Mouse (Mus musculus): ENCODE data around the gene Fmo2. TPM values are rescaled to one million over a fixed set of nuclear protein-coding genes. Genes with fewer than 3 reads are reported as not detected.

Fmo2 gene
- polyA plus RNA-seq, 1 experiment: 240 TPM

- Histone ChIP-seq H3K4me1 (ENCODE audit: control insufficient read depth, insufficient read depth, low read length) (no peaks in the 10 kb centered on the region; the same call in none of the 2 replicates), H3K4me3 (replicated peaks; ENCODE audit: extremely low read depth, low read depth, low read length) (no peak overlapping the region)
- TF ChIP-seq CTCF (IDR thresholded peaks at IDR 0.05; ENCODE audit: insufficient read depth, low read length) (no peak), POLR2A (IDR thresholded peaks at IDR 0.05; ENCODE audit: borderline replicate concordance, extremely low read depth, low read depth, low read length) (no peak)
- DNase-seq: no peak
- 77% methylated on average over 5 of the region's 5 CpGs for WGBS
Measured at GRCm38 (mm10) chr1:162832574-162832953, 66.0 kb downstream of the Fmo2 start.

- no peak for DNase-seq
- Histone ChIP-seq H3K4me1 (ENCODE audit: control insufficient read depth, insufficient read depth, low read length) (no peaks in the 10 kb centered on the region; the same call in none of the 2 replicates), H3K4me3 (replicated peaks; ENCODE audit: extremely low read depth, low read depth, low read length) (no peak overlapping the region)
- WGBS: 51% methylated on average over 5 of the region's 5 CpGs
- TF ChIP-seq CTCF (IDR thresholded peaks at IDR 0.05; ENCODE audit: insufficient read depth, low read length) (no peak), POLR2A (IDR thresholded peaks at IDR 0.05; ENCODE audit: borderline replicate concordance, extremely low read depth, low read depth, low read length) (no peak)
Measured at GRCm38 (mm10) chr1:162831838-162832573, 66.5 kb downstream of the Fmo2 start.

Other genes starting within 250 kb of the Fmo2 start
- not detected in 2 replicates for gene Myocos, start 240.5 kb downstream of the Fmo2 start, polyA plus RNA-seq (2012; rRNA removed)
- 32.5 and 33.5 TPM in 2 replicates for gene Prrc2c, start 158.2 kb downstream of the Fmo2 start, polyA plus RNA-seq (2012; rRNA removed)
- gene Fmo4, start 84.8 kb downstream of the Fmo2 start, polyA plus RNA-seq (2012; rRNA removed): 1.7 and 2.4 TPM in 2 replicates
- gene Fmo1, start 32.1 kb downstream of the Fmo2 start, polyA plus RNA-seq (2012; rRNA removed): 173 and 219 TPM in 2 replicates
- 0.33 and 0.37 TPM in 2 replicates for gene Fmo6, start 38.8 kb upstream of the Fmo2 start, polyA plus RNA-seq (2012; rRNA removed)
- gene Fmo3, start 85.8 kb upstream of the Fmo2 start, polyA plus RNA-seq (2012; rRNA removed): 10.1 and 10.8 TPM in 2 replicates
- gene Mroh9, start 186.9 kb upstream of the Fmo2 start, polyA plus RNA-seq (2012; rRNA removed): not detected in 2 replicates

Data from lung, adult 2 months (tissue).